Mouse (Mus musculus) ES-Bruce4 (cell line): ENCODE data around the gene Atg4d.

Experiments used
- CTCF ChIP-seq: IDR thresholded peaks from one replicate; pipeline ENCODE4 v1.8.1; 2011; ENCODE audit warnings: low read depth, low read length
- POLR2A ChIP-seq: IDR thresholded peaks from one replicate; pipeline ENCODE4 v1.8.1; 2011; ENCODE audit warnings: low read length; ENCODE audit not compliant: insufficient read depth

DNA sequence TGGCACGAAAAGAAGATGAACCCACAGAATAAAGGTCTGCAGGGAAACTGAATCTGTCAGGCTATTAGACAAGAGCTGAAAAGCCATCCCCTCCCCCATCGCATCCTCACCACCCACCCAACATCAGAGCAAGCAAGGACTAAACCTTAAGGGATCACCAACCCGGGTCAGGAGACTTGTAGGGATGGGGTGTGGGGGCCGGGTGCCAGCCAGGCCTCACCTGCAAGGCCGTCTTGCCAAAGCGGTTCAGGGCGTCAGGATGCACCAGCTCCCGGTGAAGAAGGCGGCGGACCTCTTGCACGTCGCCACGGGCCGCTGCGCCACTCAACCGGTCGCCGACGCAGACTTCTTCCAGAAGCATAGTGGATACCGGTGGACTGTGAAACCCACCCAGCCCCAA, 25.5 kb downstream of the Atg4d start:
- TF ChIP-seq CTCF (no peak), POLR2A (no peak)
